Mouse (Mus musculus) embryonic facial prominence, embryonic 10.5 days (tissue): ENCODE data around the gene Nuak2. TPM values are rescaled to one million over a fixed set of nuclear protein-coding genes. Genes with fewer than 3 reads are reported as not detected.
A peak's percentile ranks its signal among the peaks of the same experiment; 100 is the strongest.

ENCODE experiments used
- DNase-seq: peaks from one replicate; pipeline ENCODE4 v3.0.0-alpha.2; 2017; ENCODE audit warnings: low spot score
- H3K27ac ChIP-seq: fragments of 300-500 bp; sonication (generic); replicated peaks from 2 replicates; pipeline ENCODE4 v1.5.1; 2016; ENCODE audit warnings: mild to moderate bottlenecking
- H3K27me3 ChIP-seq: fragments of 300-500 bp; sonication (generic); replicated peaks from 2 replicates; pipeline ENCODE4 v1.6.1; 2016; ENCODE audit warnings: low read depth, mild to moderate bottlenecking; ENCODE audit not compliant: poor library complexity, severe bottlenecking
- H3K36me3 ChIP-seq: fragments of 300-500 bp; sonication (generic); replicated peaks from 2 replicates; pipeline ENCODE4 v1.6.1; 2016; ENCODE audit warnings: mild to moderate bottlenecking, moderate library complexity
- H3K4me1 ChIP-seq: fragments of 300-500 bp; sonication (generic); 2 replicates; pipeline ENCODE4 v1.6.1; 2016
- H3K4me3 ChIP-seq: fragments of 300-500 bp; sonication (generic); 2 replicates; pipeline ENCODE4 v1.5.1; 2016; ENCODE audit warnings: mild to moderate bottlenecking, moderate library complexity
- H3K9me3 ChIP-seq: fragments of 300-500 bp; sonication (generic); 2 replicates; pipeline ENCODE4 v1.6.1; 2016; ENCODE audit warnings: mild to moderate bottlenecking
- WGBS: fragments of 180-500 bp; shearing (Covaris S2); methylation state at CpG from one replicate; pipeline ENCODE4 v1.1.7; 2016; 5-methylcytosine and 5-hydroxymethylcytosine counted together
- polyA plus RNA-seq: library from polyadenylated mRNA; unstranded; fragments of >200 nt; fragmentation: Nextera tagmentation; extraction: Ambion mirVana; gene quantifications from 2 replicates; pipeline ENCODE4 v1.2.1, GENCODE M21; 2016

Nuak2 gene
- polyA plus RNA-seq, 1 experiment from 2014 or later: 12.6 TPM

DNA sequence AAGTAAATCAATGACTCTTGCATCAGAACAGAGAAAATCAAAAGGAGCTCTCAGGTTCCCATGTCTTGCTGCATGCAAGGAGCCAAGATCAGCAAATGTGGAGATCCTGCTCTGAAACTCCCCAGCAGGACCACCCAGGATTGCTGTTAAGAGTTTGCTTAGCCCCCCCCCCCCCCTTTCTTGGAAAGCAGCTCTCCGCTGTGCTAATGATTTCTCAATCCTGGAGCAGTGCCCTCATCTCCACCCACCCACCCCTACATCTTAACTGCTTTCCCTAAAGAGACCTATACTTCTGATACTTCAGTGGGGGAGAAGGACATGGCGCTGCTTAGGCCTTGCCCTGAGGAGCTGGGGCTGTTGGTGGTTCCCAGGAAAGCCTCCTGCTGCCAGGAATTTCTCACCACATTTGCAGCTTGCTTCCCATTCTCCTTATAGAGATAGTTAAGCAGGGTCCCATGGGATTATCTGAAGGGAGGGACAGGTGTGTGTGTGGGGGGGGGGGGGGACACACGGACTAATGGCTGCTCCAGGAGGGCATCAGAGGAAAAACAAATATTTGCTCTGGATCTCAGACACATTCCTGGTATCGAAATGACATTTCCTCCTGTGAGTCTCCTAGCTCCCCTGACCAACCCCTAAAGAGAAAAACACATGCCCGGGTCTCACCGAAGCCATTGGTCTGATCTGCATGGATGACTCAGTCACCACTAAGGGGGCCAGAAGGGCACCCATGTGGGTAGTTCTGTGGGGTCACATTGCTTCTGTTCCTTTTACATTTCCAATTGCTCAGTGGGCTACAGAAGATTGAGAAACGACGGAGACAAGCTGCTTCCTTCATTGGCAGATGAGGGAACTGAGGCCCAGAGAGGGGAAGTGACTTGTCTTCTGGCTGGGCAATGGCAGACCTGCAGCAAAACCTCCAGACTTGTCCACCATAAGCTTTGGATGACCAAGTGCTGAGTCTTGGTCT is 2.3 kb downstream of the Nuak2 start:
- WGBS: 55% methylated on average over 8 of the region's 8 CpGs
- Histone ChIP-seq H3K9me3 (no peaks in the 10 kb centered on the region), H3K4me1 (peaks cover 68% of the 10 kb centered on the region), H3K27me3 (peaks cover 53% of the 10 kb centered on the region), H3K4me3 (peak overlapping the region; percentile 72), H3K36me3 (peaks cover 10% of the 10 kb centered on the region), H3K27ac (peak overlapping the region; percentile 85)
- no peak for DNase-seq

DNA sequence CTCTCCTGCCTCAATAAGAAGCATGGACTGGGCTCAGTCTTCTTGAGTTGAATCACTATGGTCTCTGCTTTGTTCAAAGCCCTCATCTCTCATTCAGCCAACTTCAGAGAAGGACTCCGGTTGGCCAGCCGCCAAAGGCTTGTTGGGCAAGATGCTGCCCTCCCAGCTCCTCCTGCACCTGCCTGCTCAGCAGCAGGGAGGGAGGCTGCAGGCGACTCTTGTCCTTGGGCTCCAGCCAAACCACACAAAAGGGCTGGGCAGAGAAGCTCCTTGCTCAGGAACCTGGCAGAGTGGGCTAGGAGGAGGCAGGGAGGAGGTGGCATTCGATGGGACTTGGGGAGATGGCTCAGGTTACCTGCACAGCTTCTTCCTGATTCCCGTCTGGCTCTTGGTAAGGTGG is 3.3 kb downstream of the Nuak2 start:
- Histone ChIP-seq H3K4me3 (peak overlapping the region; percentile 72), H3K4me1 (peaks cover 78% of the 10 kb centered on the region), H3K36me3 (peaks cover 10% of the 10 kb centered on the region), H3K9me3 (no peaks in the 10 kb centered on the region), H3K27me3 (peaks cover 45% of the 10 kb centered on the region), H3K27ac (peak overlapping the region; percentile 85)
- WGBS: 64% methylated on average over 5 of the region's 5 CpGs
- no peak for DNase-seq

GRCm38 (mm10) chr1:132321821-132322580 is 6.1 kb downstream of the Nuak2 start:
- WGBS: 51% methylated on average over 7 of the region's 7 CpGs
- no peak for DNase-seq
- Histone ChIP-seq H3K4me1 (peaks cover 92% of the 10 kb centered on the region), H3K27me3 (peaks cover 17% of the 10 kb centered on the region), H3K9me3 (no peaks in the 10 kb centered on the region), H3K27ac (peak overlapping the region; percentile 88), H3K4me3 (0 out of 2 replicates have a peak overlapping the region, but pooled peaks have one; percentile 4), H3K36me3 (peaks cover 32% of the 10 kb centered on the region)

DNA sequence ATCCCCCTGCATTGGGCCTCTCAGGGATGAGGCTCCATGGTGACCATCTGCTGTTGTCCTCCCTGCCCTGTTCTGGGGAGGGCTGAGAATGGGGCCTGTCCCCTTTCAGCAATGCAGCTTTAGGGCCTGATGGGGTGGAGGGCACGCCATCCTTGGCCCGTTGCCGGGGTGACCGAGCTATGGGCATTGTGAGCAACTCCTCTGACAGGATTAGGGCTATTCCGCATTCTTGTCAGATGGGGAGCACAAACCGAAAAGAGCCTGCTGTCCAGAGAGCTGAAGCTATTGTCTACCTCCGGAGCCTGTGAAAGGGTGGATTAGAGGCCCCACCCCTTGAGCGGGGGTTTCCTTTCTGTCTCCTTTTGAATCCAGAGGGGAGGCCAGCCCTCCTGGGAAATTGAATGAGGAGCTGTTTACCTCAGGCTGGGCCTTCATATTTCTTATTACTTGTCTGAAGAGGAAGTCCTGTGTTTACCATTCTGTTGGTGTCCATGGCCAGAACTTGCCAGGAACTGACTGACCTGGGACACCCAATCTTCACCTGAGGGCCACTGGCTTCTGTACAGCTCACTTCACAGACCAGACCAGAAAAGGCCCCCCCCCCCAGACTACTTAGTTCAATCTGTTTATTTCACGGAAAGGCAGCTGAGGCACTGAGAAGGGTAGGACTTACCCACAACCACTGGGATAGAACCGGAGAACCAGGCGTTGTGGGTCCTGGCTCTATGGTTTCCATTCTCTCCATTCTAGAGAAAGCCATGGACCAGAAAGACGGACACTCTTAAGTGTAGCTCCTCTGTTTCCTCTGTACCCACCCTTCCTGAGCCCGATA is 7.0 kb downstream of the Nuak2 start:
- Histone ChIP-seq H3K27ac (peak overlapping the region; percentile 88), H3K4me3 (peak overlapping the region; percentile 35), H3K4me1 (peaks cover 91% of the 10 kb centered on the region), H3K27me3 (peaks cover 8% of the 10 kb centered on the region), H3K9me3 (no peaks in the 10 kb centered on the region), H3K36me3 (peaks cover 41% of the 10 kb centered on the region)
- peak; percentile 81 for DNase-seq
- 19% methylated on average over 13 of the region's 13 CpGs for WGBS

DNA sequence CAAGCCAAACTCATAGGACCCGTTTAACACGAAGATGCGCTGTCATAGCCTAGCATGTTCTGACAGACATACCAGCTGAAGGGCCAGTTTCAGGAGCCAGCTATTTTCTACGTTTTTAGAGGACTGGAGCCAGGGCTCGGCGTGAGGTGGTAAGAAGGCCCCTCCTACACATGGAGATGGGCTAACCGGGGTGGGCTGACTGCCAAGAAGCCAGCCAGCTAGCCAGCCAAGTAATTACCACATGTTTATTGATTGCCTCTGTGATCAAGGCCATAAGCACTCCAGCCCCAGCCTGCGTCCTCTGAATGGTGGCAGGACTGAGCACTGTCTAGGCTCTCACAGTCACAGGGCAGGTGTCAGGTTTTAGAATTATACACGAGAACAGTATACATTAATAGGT is 10.9 kb downstream of the Nuak2 start:
- no peaks in the 10 kb centered on the region for H3K9me3 ChIP-seq
- DNase-seq: no peak
- no peaks in the 10 kb centered on the region for H3K27me3 ChIP-seq
- no peak overlapping the region for H3K4me3 ChIP-seq
- peaks cover 67% of the 10 kb centered on the region for H3K36me3 ChIP-seq
- 87% methylated on average over 9 of the region's 9 CpGs for WGBS
- peak overlapping the region; percentile 78 for H3K27ac ChIP-seq
- peaks cover 83% of the 10 kb centered on the region for H3K4me1 ChIP-seq

- no peaks in the 10 kb centered on the region for H3K9me3 ChIP-seq
- WGBS: 89% methylated on average over 17 of the region's 17 CpGs
- DNase-seq: no peak
- peaks cover 74% of the 10 kb centered on the region for H3K36me3 ChIP-seq
- peaks cover 83% of the 10 kb centered on the region for H3K4me1 ChIP-seq
- no peaks in the 10 kb centered on the region for H3K27me3 ChIP-seq
- H3K27ac ChIP-seq: peak overlapping the region; percentile 40; the same call in 1 of the 2 replicates
- H3K4me3 ChIP-seq: no peak overlapping the region
Measured at GRCm38 (mm10) chr1:132327477-132327876, 11.6 kb downstream of the Nuak2 start.

- no peak for DNase-seq
- no peaks in the 10 kb centered on the region for H3K27me3 ChIP-seq
- peaks cover 76% of the 10 kb centered on the region for H3K36me3 ChIP-seq
- H3K9me3 ChIP-seq: no peaks in the 10 kb centered on the region
- H3K4me1 ChIP-seq: peaks cover 83% of the 10 kb centered on the region
- WGBS: 75% methylated on average over 3 of the region's 3 CpGs
- no peak overlapping the region for H3K27ac ChIP-seq
- H3K4me3 ChIP-seq: no peak overlapping the region
Measured at GRCm38 (mm10) chr1:132328565-132328964, 12.6 kb downstream of the Nuak2 start.

- no peak for DNase-seq
- Histone ChIP-seq H3K36me3 (peaks cover 76% of the 10 kb centered on the region), H3K4me1 (peaks cover 83% of the 10 kb centered on the region), H3K9me3 (no peaks in the 10 kb centered on the region), H3K27me3 (no peaks in the 10 kb centered on the region), H3K4me3 (no peak overlapping the region), H3K27ac (0 out of 2 replicates have a peak overlapping the region, but pooled peaks have one; percentile 8)
- WGBS: 79% methylated on average over 7 of the region's 7 CpGs
Measured at GRCm38 (mm10) chr1:132329656-132330055, 13.7 kb downstream of the Nuak2 start.

DNA sequence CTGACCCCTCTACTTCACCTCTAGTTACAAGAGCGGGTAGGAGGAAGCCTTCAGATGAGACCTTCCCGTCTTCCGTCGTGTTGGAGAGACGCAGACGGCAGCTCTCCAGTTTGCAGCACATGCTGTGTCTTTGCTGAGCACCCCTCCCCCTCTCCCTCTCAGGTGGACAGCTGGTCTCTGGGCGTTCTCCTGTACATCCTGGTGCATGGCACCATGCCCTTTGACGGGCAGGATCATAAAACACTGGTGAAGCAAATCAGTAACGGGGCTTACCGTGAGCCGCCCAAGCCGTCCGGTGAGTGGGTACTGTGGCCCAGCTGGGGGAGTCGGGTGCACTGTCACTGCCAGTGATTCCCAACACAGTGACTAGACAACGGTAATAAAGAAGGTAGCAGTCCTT is 14.5 kb downstream of the Nuak2 start:
- Histone ChIP-seq H3K4me1 (peaks cover 85% of the 10 kb centered on the region), H3K36me3 (peaks cover 70% of the 10 kb centered on the region), H3K27me3 (no peaks in the 10 kb centered on the region), H3K27ac (peak overlapping the region; percentile 32; the same call in 1 of the 2 replicates), H3K9me3 (no peaks in the 10 kb centered on the region), H3K4me3 (no peak overlapping the region)
- 89% methylated on average over 15 of the region's 15 CpGs for WGBS
- DNase-seq: no peak

DNA sequence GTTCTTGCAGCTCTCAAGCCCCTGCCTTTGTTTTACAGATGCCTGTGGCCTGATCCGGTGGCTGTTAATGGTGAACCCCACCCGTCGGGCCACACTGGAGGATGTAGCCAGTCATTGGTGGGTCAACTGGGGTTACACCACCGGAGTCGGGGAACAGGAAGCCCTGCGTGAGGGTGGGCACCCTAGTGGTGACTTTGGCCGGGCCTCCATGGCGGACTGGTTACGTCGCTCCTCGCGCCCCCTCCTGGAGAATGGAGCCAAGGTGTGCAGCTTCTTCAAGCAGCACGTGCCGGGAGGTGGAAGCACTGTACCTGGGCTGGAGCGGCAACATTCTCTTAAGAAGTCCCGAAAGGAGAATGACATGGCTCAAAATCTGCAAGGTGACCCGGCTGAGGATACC is 15.4 kb downstream of the Nuak2 start:
- peaks cover 85% of the 10 kb centered on the region for H3K4me1 ChIP-seq
- H3K36me3 ChIP-seq: peaks cover 61% of the 10 kb centered on the region
- DNase-seq: no peak
- no peak overlapping the region for H3K4me3 ChIP-seq
- H3K9me3 ChIP-seq: no peaks in the 10 kb centered on the region
- 83% methylated on average over 17 of the region's 17 CpGs for WGBS
- no peaks in the 10 kb centered on the region for H3K27me3 ChIP-seq
- peak overlapping the region; percentile 72; the same call in 1 of the 2 replicates for H3K27ac ChIP-seq

DNA sequence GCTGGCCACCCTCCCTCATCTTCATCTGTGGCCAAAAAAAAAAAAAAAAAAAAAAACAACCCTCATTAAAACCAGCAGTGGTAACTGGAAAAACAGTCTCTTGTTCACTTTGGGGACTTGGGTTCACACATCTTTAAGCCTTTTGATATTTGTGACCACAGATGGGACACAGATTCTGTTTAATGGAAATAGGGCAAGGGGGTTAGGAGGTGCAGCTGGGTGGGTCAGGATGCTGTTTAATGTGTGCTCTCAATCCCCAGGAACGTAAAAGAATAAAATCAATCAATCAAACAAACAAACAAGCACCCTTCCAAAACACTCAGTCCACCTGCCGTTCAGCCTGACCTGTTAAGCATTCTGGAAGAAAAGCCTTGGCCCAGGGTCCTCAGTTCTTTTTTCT is 17.3 kb downstream of the Nuak2 start:
- peaks cover 90% of the 10 kb centered on the region for H3K4me1 ChIP-seq
- H3K27me3 ChIP-seq: no peaks in the 10 kb centered on the region
- H3K9me3 ChIP-seq: no peaks in the 10 kb centered on the region
- H3K27ac ChIP-seq: peak overlapping the region; percentile 83
- 6% methylated on average over 2 of the region's 2 CpGs for WGBS
- no peak for DNase-seq
- peaks cover 42% of the 10 kb centered on the region for H3K36me3 ChIP-seq
- peak overlapping the region; percentile 23 for H3K4me3 ChIP-seq

DNA sequence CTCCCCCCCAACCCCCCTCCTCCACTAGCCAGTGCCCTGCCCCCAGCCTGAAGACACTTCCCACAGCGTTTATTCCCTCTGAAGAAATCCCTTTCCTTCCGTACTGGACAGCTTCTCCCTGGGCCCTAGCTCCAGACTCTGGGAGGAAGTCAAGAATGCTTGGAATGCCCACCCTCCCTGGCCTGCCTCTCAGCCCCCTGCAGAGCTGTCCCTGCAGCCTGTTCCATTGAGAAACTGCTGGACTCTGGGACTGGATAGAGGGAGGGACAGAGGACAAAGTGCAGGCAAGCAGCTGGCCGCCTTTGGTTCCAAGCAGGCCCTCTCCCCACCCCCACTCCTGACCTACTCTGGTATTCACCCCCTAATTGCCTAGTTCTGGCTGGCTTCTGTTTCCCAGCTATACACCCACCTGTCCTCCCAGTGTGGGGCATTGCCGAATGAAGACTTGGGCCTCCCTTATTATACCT is 17.8 kb downstream of the Nuak2 start:
- peak overlapping the region; percentile 23 for H3K4me3 ChIP-seq
- peak overlapping the region; percentile 83 for H3K27ac ChIP-seq
- 3% methylated on average over 4 of the region's 4 CpGs for WGBS
- H3K27me3 ChIP-seq: no peaks in the 10 kb centered on the region
- DNase-seq: peak; percentile 81
- H3K4me1 ChIP-seq: peaks cover 90% of the 10 kb centered on the region
- peaks cover 37% of the 10 kb centered on the region for H3K36me3 ChIP-seq
- no peaks in the 10 kb centered on the region for H3K9me3 ChIP-seq
